Mouse (Mus musculus) gastrocnemius, postnatal 25 days (tissue): ENCODE results near the gene Tbk1. TPM values are rescaled to one million over a fixed set of nuclear protein-coding genes. Genes with fewer than 3 reads are reported as not detected.

Experiments
- DNase-seq: peaks from one replicate; pipeline ENCODE4 v3.0.0; 2022
- total RNA-seq, 2 experiments: library from RNA; stranded (reverse); gene quantifications; 1 replicate in 1 of 2; 2 replicates in 1 of 2; pipeline ENCODE4 v1.2.3; 2021

Gene Tbk1
- total RNA-seq, 2 experiments from 2014 or later = 10.6 to 11.5 TPM

DNA sequence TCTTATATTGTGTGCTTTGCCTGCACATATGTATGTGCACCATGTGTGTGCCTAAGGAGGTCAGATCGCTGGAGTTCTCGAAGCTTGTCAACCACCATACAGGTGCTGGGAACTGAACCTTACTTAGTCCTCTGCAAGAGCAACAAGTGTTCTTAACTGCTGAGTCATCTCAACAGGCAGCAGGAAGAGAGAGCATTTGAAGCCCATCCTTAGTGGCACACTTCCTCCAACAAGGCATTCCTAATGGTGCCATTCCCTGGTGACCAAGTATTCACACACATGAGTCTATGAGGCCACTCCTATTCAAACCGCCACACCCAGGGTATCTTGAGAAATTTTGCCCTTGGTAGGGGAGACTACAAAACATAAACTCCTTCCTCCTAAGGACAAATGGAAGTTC, 44.4 kb downstream of the Tbk1 start:
- no peak for DNase-seq

DNA sequence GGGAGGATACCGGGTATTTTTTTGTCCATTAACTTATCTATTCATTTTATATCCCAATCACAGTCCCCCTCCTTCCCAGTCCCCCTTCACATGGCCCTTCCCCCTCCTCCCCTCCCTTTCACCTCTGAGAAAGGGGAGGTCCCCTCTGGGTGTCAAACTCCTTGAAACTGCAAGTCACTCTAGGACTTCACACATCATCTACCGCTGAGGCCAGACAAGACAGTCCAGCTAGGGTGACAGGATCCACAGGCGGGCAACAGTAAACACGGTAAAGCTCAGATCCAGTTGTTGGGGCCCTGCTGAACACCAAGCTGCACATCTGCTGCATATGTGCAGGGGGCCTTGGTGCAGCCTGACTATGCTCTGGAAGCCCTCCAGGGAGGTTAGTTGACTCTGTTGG, 51.6 kb downstream of the Tbk1 start:
- no peak for DNase-seq

DNA sequence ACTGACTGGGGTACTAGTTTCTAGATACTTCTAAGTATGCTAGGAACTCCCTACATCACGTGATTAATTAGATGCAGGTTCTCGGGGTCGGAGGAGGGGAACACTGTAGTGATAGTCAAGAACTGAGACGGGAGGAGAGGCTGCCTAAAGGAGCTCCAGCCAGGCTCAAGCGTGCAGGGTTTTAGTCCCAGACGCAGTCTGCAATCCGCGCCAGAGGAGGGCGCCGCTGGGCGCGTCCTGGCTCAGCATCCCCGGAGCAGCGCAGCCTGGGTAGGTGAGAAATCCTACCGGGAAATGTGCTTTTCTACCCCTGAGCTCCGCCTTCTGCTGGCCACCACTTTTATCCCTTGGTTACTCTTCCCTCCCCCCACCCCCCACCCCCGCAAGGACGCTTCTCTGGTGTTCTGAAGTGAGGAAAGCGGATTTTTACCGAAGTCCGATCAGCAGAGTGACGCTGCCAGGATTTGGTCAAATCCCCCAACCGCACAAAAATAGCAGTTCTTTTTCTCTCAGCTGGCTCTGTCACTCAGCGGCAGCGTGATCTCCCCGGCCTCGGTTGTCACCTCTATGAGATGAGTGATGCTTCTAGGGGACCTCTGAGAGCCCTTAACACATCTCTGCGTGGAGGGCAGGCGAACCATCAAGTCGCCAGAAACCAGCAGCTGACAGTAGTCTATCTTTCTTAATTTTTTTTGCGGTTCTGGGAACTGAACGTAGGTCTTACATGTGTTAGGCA, 53.3 kb downstream of the Tbk1 start:
- peak; percentile 10 for DNase-seq

DNA sequence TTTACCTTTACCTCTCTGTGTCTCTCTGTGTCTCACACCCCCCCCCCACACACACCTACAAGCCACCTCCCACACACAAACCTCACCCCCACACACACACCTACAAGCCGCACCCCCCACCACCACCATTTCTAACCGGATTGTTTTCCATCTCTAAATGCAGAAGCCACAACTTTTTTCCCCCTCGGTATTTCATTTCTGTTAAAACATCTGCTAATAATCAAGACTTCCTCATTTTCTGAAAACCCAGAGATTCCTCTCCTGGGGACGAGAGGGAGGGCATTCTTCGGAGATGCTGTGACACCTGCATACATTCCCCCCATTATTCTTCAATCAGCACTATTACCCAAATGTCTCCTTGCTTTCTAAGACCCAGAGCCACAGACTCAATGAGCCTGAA, 55.0 kb downstream of the Tbk1 start:
- DNase-seq = no peak

DNA sequence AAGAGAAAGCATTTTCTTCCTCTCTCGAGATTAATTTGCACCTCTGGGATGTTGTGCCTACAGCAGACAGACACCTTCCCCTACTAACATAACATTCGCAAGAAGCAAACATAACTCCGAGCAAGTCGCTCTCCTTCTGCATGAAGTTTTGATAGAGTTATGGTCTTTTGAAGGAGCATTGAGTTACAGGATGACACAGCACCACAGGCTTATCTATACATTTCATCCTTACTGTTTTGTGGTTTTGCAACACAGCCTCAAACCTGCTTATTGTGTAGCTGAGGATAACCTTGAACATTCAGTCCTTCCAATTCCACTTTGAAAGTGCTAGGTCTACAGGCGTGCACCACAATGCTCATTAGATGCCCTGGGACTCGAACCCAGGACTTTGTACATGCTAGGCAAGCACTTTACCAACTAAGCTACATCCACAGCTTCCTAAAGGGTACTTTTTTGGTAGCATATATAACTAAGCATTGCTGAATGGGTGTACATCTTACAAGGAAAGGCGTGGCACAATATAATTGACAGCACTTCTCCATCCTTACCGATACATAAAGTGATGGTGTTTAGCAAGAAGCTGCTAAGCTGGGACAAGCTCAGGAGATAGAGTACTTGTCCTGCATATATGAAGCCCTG, 56.1 kb downstream of the Tbk1 start:
- DNase-seq = no peak

DNA sequence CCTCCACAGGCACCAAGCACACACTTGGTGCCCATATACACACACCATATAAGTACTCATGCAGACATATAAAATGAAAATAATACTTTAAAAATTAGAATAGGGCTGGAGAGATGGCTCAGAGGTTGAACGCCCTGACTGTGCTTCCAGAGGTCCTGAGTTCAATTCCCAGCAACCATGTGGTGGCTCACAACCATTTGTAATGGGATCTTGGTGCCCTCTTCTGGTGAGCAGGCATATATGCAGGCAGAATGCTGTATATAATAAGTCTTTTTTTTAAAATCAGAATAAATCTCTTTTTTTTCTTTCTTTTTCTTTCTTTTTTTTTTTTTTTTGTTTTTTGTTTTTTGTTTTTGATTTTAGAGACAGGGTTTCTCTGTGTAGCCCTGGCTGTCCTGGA, 57.3 kb downstream of the Tbk1 start:
- DNase-seq = no peak

DNA sequence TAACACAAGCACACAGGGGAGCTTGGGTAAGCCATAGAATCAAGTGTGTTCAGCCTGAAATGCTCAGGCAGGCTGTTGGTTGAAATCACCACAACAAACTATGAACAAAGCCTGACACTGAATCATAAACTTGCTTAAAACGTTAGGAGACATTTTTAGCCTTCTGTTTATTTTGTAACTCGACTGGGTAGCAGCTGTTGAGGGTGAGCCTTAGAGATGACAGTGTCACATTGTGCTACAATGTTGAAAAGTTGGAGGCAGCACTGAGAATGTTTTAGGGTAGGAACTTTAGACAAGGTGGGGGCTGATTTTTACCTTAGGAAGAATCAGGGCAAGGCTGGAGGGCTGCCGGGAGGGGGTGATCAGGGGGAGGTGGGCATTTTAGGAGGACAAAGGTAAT, 58.1 kb downstream of the Tbk1 start:
- DNase-seq = no peak

DNA sequence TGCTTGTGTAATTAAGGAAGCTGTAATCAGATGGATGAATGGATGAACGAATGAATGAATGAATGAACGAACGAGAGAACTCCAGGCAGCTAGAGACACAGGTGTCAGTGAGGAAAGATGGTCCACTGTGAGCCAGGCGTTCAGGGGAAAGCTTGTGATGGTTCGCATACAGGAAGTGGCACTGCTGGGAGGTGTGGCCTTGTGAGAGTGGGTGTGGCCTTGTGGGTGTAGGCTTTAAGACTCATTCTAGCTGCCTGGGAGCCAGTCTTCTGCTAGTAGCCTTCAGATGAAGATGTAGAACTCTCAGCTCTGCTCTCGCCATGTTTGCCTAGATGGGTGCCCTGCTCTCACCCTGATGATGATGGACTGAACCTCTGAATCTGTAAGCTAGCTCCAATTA, 59.5 kb downstream of the Tbk1 start:
- DNase-seq = no peak

DNA sequence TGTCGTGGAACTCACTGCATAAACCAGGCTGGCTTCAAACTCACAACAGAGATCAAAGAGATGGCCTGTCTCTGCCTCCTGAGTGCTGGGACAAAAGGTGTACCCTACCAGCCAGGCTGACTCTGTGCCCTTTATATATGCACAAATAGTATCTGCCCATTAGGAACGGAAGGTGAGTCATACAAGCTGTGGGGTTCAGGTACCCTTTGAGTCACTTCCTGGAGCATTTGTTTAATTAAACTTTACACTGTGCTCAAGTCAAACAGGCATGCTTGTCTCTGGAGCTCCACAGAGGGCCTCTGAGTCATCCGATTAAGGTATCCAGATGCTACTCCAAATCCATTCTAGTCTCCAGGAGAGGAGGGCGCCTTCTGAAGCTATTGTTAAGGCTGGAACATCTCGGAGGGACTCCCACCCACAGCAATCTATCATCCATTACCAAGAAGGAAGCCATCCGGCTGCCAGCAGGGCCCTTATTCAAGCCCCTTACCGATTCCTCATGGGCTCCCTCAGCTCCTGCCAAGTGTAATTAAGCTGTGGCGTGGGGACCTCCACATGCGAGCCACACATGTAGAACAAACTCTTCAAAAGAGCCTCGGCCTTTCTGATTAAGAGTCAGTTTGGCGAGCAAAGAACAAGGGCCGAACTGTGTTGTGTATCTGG, 65.5 kb downstream of the Tbk1 start:
- no peak for DNase-seq

DNA sequence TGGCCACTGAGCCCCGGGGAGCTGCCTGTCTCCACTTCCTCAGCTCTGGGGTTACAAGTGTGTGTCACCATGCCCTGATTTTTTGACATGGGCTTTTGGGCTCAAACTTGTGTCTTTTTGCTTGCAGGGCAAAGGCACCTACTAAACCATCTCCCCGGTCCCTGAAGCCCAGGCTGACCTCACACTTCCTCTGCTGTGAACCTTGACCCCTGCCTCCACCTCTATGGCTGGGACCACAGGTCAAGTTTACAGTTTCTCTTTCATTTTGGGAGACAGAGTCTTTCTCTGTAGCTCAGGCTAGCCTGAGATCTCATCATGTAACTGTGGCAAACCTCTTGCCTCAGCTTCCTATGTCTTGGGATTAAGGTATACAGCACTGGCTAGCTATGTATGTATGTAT, 66.9 kb downstream of the Tbk1 start:
- DNase-seq = no peak

DNA sequence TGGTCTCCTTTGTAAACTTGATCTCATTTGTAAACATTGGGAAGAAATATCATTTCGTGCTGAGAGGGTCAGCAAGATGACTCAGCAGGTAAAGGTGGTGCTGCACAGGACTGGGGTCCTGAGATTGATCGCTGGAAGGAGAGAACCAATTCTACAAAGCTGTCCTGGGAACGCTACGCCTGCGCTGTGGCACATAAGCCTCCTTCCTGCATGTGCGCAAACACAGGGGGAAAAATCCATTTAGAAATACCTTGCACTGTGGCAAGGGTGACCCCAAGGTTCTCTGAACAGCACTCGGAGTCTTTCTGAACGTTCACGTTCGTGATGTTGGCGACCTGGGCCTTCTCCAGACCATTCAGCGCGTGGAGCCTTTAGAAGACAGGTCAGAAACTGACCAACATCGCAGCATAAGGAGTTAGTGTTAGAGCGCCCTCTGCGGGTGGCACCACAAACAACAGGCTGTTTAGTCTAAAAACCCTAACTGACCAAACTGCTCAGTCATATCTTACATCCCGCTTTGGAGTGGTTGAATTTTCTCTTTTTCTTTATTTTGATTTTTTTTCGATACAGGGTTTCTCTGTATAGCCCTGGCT, 70.5 kb downstream of the Tbk1 start:
- peak; percentile 47 for DNase-seq

DNA sequence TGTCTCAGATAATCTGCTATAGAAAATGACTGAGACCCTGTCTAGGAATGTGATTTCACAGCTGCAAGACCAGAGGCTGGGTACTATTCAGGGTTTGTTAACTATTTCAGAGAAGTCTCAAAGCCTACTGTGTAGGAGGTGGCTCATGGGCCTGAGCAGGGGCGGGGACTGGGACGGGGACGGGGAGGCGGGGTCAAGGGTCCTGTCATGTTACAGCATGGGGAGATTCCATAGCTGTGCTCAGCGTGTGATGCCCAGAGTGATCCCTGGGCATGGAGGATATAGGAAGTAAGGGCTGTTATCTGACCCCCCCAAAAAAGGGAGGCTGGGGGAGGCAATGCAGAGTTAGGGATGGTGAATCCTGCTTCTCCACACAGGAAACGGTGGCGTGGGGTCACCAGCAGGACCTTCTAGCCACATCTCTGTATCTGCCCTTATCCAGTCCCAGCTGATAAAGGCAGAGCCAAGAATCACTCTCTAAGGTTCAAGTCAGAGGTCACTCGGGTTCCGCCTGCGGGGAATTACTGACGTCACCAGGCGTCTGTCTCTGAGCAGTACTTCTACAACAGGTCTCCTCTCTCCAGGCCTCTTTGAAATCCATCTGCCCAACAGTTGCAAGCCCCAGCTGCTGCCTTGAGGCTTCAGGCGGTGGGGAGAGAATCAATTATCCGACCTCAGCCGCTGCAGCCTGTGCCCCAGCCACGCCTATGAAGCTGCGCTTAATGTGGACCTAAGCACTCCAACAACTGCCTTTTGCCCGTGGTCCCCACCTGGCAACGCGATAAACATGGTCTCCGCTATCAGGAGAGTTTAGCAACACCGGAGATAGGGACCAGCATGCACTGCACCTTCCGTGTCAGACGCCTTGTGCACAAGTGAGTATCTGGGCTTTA, 76.6 kb downstream of the Tbk1 start:
- DNase-seq = no peak

DNA sequence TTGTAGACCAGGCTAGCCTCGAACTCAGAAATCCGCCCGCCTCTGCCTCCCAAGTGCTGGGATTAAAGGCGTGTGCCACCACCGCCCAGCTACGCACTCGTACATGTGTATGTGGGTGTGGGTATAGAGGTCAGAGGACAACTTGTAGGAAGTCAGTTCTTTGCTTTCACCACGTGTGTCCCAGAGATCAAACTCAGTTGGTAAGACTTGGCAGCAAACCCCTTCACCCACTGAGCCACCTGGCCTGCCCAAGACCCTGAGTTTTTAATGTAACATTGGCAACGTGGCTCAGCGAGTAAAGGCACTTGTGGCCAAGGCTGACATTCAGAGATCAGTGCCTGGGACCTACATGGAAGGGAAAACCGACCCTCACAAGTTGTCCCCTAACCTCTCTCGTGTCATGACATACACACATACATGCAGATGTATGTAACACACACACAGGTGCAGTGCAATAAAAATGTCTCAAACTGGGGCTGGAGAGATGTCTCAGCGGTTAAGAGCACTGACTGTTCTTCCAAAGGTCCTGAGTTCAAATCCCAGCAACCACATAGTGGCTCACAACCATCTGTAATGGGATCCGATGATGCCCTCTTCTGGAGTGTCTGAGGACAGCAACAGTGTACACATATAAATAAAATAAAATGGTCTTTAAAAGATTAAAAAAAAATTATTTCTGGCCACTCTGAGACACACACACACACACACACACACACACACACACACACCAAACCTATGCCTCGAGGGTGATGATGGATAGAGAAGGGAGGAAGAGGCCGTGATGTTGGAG, 78.6 kb downstream of the Tbk1 start:
- DNase-seq = no peak

DNA sequence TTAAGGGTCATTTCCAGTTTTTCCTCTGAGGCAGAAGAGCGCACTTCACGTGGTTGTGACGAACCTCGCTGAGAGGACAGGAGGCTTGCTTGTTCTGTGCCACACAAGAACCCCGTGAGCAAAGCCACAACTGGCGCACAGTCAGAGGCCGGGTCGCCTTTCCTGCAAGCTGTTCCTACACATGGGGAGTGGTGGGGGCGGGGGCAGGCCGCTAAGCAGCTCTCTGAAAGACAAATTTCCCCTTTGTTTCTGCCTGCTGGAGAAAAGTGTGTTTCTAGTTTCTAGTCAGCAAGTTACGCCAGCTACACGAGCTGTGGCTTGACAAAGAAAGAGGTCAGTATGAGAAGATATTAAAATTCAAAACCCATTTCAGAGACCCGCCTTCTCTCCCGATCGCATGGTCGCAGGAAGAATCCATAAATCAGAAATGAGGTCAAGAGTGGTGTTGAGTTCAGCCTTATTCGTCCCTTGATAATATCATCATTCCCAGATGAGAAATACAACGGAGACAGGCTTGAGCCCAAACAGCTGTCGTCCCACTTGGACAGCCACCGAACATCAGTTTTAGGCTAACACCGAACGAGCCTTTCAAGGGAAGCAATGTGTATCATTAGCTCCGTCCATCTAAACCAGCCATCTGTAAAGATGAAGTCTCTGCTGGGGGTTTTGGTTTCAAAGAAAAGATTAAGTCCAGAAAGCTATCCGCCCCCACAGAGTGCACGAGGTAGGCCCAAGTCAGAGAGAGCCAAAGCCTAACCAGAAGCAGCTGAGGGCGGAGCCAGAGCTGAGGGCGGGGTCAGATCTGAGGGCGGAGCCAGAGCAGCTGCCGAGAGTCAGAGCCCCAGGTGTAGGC, 79.6 kb downstream of the Tbk1 start:
- peak; percentile 58 for DNase-seq

DNA sequence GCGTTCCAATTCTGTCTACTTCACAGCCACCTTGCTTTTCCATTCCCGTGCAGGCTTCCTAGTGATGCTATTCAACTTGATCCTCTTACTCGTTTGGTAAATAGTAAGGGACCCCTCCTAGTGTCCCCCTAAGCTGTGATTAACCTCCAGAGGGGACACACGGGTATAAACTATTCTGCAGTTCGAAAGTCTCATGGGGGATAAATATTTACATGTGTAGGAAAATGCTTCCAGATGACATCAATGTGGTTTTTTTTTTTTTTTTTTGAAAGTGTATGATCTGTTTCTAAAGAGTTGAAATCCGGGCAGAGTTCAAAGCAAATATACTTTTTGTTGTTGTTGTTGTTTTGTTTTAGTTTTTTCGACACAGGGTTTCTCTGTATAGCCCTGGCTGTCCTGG, 80.7 kb downstream of the Tbk1 start:
- no peak for DNase-seq

DNA sequence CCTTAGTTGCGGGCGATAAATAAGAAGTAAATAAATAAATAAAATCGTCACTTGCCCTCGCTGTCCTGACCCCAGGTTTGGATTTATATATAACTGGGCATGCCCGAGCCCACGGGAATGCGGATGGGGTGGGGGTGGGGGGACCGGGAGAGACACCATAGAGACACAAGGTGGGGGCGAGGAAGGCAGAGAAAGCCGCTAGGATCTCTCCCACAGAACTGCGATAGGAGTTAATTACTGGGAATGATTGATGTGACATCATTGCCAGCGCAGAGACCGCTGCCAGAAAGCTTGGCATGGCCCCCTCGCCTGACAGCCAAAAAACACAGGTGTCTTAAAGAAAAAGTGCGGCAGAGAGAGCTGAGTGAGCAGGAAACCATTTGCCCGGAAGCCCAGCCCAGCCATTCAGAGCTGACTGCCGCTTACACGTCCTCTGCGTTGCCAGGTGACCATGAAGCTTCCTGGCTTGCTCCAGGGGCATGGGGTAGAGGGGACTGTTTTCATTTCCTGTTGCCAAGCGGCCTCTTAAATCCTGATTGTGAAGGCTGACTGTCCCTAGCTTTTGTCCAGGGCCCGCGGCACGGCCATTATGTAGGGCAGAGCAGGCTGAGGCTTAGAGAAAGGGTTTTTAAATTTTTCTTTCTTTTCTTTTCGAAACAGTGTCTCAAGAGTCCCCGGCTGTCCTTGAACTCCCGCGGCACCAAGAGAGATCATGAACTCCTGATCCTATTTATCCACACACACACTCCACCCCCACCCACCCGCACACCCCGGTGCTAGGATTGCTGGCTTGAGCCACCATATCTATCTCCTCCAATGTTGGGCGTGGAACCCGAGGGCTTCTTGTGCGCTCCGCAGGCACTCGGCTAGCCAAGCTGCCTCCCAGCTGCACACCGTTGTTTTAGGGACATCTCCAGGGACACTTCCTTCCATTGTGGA, 81.3 kb downstream of the Tbk1 start:
- peak; percentile 71 for DNase-seq

DNA sequence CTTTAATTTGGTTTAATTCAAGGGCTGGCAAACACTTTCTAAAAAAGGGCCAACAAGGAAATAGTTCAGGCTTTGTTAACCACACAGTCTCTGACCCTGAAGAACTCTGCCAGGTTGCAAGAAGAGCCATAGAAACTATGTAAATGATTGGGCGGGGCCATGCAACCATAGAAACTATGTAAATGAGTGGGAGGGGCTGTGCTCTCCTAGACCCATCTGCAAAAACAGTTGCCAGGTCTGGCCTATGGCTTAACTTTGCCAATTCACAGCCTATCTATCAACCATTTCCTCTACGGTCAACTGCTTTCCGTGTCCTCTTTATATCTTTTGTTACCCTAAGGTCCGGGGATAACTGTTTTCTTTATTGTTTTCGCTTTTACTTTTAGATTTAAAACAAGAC, 85.4 kb downstream of the Tbk1 start:
- DNase-seq = no peak

DNA sequence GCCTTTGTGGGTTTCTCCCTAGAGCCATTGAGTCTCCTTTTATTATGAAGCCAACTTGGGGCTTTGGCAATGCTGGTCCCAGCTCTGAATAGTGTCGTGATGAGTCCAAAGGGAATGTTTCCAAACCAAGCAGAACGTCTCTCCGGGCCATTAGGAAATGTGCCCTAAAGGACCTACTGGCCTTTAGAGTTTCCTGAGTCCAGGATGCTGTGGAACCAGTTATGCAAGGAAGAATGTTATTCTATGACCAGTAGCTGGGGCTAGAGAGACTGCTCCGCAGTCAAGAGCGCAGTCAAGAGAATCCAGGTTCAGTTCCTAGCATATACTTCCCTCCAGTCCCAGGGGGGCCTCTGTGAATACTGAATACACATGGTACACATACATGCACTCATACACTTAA, 86.6 kb downstream of the Tbk1 start:
- no peak for DNase-seq

DNA sequence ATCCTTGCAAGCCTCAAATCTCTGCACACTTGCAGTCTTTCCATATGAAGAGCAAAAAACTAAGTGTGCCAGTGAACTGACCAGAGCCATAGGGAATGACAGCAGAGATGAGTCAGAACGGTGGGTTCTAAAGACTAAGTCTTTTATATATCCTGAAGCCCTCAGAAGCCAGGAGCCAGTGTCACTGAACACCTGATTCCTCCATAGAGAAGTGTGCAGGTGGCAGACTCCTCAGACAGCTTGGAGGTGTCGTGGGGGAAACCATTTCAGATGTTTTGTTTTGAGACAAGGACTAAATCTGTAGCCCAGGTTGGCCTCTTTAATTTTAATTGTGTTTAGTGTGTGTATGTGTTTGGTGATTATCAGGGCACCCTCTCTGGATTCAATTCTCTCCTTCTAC, 87.5 kb downstream of the Tbk1 start:
- no peak for DNase-seq
